Mouse (Mus musculus) skeletal muscle tissue, adult 2 months (tissue): Measurements from ENCODE around the gene Serp2.

ENCODE experiments used
- DNase-seq: peaks from one replicate; pipeline ENCODE4 v3.0.0-alpha.2; 2012; ENCODE audit warnings: low read depth, low spot score

Gene Serp2

GRCm38 (mm10) chr14:76556852-76557208 lies at the start of gene Serp2:
TSS of gene Serp2 (minus strand) at chr14:76556889.
- no peak for DNase-seq

GRCm38 (mm10) chr14:76605931-76606534 lies 49.3 kb upstream of the Serp2 start:
- DNase-seq, result no peak

GRCm38 (mm10) chr14:76604012-76604411 lies 47.3 kb upstream of the Serp2 start:
- DNase-seq, result no peak

GRCm38 (mm10) chr14:76601654-76602053 lies 45.0 kb upstream of the Serp2 start:
- no peak for DNase-seq

- no peak for DNase-seq
These were observed 43.7 kb upstream of the Serp2 start for GRCm38 (mm10) chr14:76600391-76600790.

- no peak for DNase-seq
These were observed 43.0 kb upstream of the Serp2 start for GRCm38 (mm10) chr14:76599706-76600105.

GRCm38 (mm10) chr14:76598518-76599216 lies 42.0 kb upstream of the Serp2 start:
- no peak for DNase-seq

GRCm38 (mm10) chr14:76597751-76598150 lies 41.1 kb upstream of the Serp2 start:
- DNase-seq, result no peak

- DNase-seq, result peak; percentile 38
These were observed 38.6 kb upstream of the Serp2 start for GRCm38 (mm10) chr14:76595048-76595859.

- no peak for DNase-seq
These were observed 37.7 kb upstream of the Serp2 start for GRCm38 (mm10) chr14:76594351-76594885.

- DNase-seq, result no peak
These were observed 37.0 kb upstream of the Serp2 start for GRCm38 (mm10) chr14:76593630-76594193.

GRCm38 (mm10) chr14:76592721-76593120 lies 36.0 kb upstream of the Serp2 start:
- DNase-seq, result no peak

- DNase-seq, result no peak
These were observed 35.4 kb upstream of the Serp2 start for GRCm38 (mm10) chr14:76592090-76592489.

- DNase-seq, result no peak
These were observed 33.4 kb upstream of the Serp2 start for GRCm38 (mm10) chr14:76590134-76590533.

GRCm38 (mm10) chr14:76589671-76590070 lies 33.0 kb upstream of the Serp2 start:
- no peak for DNase-seq

- no peak for DNase-seq
These were observed 29.2 kb upstream of the Serp2 start for GRCm38 (mm10) chr14:76585831-76586405.

GRCm38 (mm10) chr14:76583985-76584384 lies 27.3 kb upstream of the Serp2 start:
- no peak for DNase-seq

GRCm38 (mm10) chr14:76581974-76582922 lies 25.6 kb upstream of the Serp2 start:
- DNase-seq, result no peak

- DNase-seq, result no peak
These were observed 23.0 kb upstream of the Serp2 start for GRCm38 (mm10) chr14:76579660-76580061.

GRCm38 (mm10) chr14:76577840-76578239 lies 21.2 kb upstream of the Serp2 start:
- DNase-seq, result no peak
